Mouse (Mus musculus) heart, embryonic 15.5 days (tissue): ENCODE measurements around the gene Upf1. TPM values are rescaled to one million over a fixed set of nuclear protein-coding genes. Genes with fewer than 3 reads are reported as not detected.

Source experiments
- ATAC-seq: fragments of 200-750 bp; cut with Nextera tagmentation; replicated peaks from 2 replicates; pipeline ENCODE4 v1.8.0; 2017; ENCODE audit warnings: low read depth, moderate TSS enrichment; ENCODE audit not compliant: insufficient number of reproducible peaks, insufficient read depth, low FRiP score
- H3K27ac ChIP-seq: fragments of 300-500 bp; sonication (generic); 2 replicates; pipeline ENCODE4 v1.5.1; 2015; ENCODE audit warnings: mild to moderate bottlenecking, inconsistent platforms
- H3K27me3 ChIP-seq: fragments of 300-500 bp; sonication (generic); 2 replicates; pipeline ENCODE4 v1.6.1; 2015; ENCODE audit warnings: inconsistent platforms
- H3K36me3 ChIP-seq: fragments of 300-500 bp; sonication (generic); 2 replicates; pipeline ENCODE4 v1.6.1; 2015; ENCODE audit warnings: mild to moderate bottlenecking, inconsistent platforms
- H3K4me1 ChIP-seq: fragments of 300-500 bp; sonication (generic); replicated peaks from 2 replicates; pipeline ENCODE4 v1.6.1; 2015; ENCODE audit warnings: inconsistent platforms
- H3K4me2 ChIP-seq: fragments of 300-500 bp; sonication (generic); 2 replicates; pipeline ENCODE4 v1.6.1; 2015; ENCODE audit warnings: inconsistent platforms, mild to moderate bottlenecking, moderate library complexity
- H3K4me3 ChIP-seq: fragments of 300-500 bp; sonication (generic); 2 replicates; pipeline ENCODE4 v1.5.1; 2015; ENCODE audit warnings: mild to moderate bottlenecking, inconsistent platforms
- H3K9ac ChIP-seq: fragments of 300-500 bp; sonication (generic); 2 replicates; pipeline ENCODE4 v1.6.1; 2015; ENCODE audit warnings: mild to moderate bottlenecking, inconsistent platforms
- H3K9me3 ChIP-seq: fragments of 300-500 bp; sonication (generic); replicated peaks from 2 replicates; pipeline ENCODE4 v1.6.1; 2016; ENCODE audit warnings: inconsistent platforms
- WGBS: fragments of 180-500 bp; shearing (Covaris S2); methylation state at CpG from one replicate; pipeline ENCODE4 v1.1.7; 2015; ENCODE audit warnings: mixed read lengths; 5-methylcytosine and 5-hydroxymethylcytosine counted together
- polyA plus RNA-seq: library from polyadenylated mRNA; unstranded; fragments of >200 nt; fragmentation: Nextera tagmentation; extraction: Ambion mirVana; gene quantifications from 2 replicates; pipeline ENCODE4 v1.2.1, GENCODE M21; 2015

Gene Upf1
- 10.5 and 13.4 TPM in 2 replicates for polyA plus RNA-seq

DNA sequence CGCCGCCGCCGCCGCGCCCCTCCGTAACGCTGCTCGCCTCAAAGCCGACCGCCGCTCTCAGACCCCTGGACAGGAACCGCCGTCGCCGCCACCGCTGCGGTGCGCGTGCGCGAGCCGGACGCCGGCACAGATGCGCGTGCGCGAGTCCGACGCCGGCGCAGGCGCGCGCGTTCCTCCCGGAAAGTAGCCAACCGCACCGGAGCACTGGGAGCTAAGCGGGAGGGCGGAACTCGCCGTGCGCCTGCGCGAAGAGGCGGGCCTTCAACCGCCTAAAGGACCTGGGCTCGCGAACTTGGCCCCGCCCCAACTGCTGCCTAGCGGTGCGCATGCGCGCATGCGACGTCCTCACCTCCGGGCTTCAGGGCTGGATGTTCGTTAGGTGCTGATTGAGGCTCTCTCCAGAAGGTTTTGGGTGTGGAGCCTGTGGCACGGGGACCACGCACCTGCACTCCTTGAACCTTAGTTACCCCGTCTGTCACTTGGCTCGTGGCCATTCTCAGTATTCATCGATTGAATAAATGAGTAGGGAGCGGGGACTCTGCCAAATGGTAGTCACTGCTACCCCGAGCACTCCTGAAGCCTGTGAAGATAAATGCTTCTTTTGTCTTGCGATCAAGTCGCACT, at the start of gene Upf1:
Gene Upf1 (minus strand): TSS at position 85 of the 624 bp plus-strand sequence.
- H3K4me1 ChIP-seq, result peaks cover 46% of the 10 kb centered on the region
- peak within 1 kb of the TSS; percentile 93 for H3K9ac ChIP-seq
- H3K4me3 ChIP-seq, result peak within 1 kb of the TSS; percentile 87
- H3K4me2 ChIP-seq, result peak within 1 kb of the TSS; percentile 75
- ATAC-seq, result peak; percentile 92
- H3K27ac ChIP-seq, result peak within 1 kb of the TSS; percentile 84
- WGBS, result under 1% methylated on average over 63 of the region's 69 CpGs
- H3K27me3 ChIP-seq, result no peaks in the 10 kb centered on the region
- H3K9me3 ChIP-seq, result no peaks in the 10 kb centered on the region
- no peaks in the 10 kb centered on the region for H3K36me3 ChIP-seq

DNA sequence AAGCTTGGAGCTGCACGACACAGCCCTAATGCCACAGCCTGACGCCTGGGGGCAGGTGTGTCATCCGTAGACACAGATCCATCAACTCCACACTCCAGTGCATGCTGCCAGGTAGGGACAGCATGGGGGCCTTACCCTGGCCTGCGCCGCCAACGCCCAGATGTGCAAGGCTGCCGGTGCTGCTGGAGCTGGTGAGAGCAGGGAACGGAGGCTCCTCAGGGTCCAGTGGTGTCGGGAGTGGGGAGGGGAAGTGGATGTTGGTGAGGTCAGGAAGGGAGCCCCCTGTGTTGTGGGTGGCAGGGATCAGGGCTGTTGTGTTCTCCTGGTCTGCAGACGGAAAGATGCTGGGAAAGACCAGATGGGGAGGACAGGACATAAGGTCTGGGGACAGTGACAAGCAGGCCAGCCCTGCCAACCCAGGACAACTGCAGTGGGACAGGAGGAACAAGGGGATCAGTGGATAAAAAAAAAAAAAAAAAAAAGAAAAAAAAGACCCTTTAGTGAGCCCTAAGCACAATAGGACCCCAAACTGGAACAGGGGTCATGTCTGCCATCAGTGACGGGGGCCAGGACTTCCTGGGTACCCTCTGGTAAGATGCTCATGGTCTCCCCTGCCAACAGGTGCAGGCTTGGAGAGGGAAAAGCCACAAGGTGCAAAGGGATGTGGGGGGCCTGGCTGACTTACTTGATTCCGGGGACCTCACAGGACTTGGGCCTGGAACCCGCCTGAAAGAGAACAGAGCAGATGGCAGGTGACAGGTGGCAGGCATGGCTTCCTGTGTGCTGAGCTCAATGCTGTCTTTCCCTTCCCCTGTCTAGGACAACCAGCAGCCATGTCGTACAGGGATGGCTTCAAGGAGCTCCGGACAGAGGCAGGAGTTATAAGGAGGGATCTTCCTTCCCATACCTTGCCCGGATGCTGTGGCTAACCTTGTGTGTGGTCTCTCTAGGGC, 44.8 kb upstream of the Upf1 start:
- Histone ChIP-seq H3K4me2 (no peak overlapping the region), H3K4me3 (no peak overlapping the region), H3K9ac (no peak overlapping the region), H3K4me1 (peaks cover 10% of the 10 kb centered on the region), H3K27me3 (no peaks in the 10 kb centered on the region), H3K36me3 (peaks cover 3% of the 10 kb centered on the region; the same call in 1 of the 2 replicates), H3K9me3 (no peaks in the 10 kb centered on the region), H3K27ac (no peak overlapping the region)
- 82% methylated on average over 16 of the region's 16 CpGs for WGBS
- ATAC-seq, result no peak

- 74% methylated on average over 5 of the region's 5 CpGs for WGBS
- no peak overlapping the region for H3K9ac ChIP-seq
Observed at GRCm38 (mm10) chr8:70396184-70396583, 43.1 kb upstream of the Upf1 start.

GRCm38 (mm10) chr8:70395649-70396048, 42.6 kb upstream of the Upf1 start:
- no peak overlapping the region for H3K4me2 ChIP-seq
- peaks cover 10% of the 10 kb centered on the region for H3K4me1 ChIP-seq
- WGBS, result 71% methylated on average over 5 of the region's 5 CpGs
- no peak overlapping the region for H3K9ac ChIP-seq
- no peaks in the 10 kb centered on the region for H3K9me3 ChIP-seq
- no peak overlapping the region for H3K4me3 ChIP-seq
- peaks cover 3% of the 10 kb centered on the region for H3K36me3 ChIP-seq
- no peak overlapping the region for H3K27ac ChIP-seq
- no peaks in the 10 kb centered on the region for H3K27me3 ChIP-seq
- no peak for ATAC-seq

More at GRCm38 (mm10) chr8:70396184-70396583, 43.1 kb upstream of the Upf1 start:
- H3K27me3 ChIP-seq, result no peaks in the 10 kb centered on the region
- ATAC-seq, result no peak
- H3K4me1 ChIP-seq, result peaks cover 10% of the 10 kb centered on the region
- H3K27ac ChIP-seq, result no peak overlapping the region; the same call in 1 of the 2 replicates
- peaks cover 3% of the 10 kb centered on the region for H3K36me3 ChIP-seq
- no peak overlapping the region for H3K4me2 ChIP-seq
- H3K4me3 ChIP-seq, result no peak overlapping the region
- H3K9me3 ChIP-seq, result no peaks in the 10 kb centered on the region

- ATAC-seq, result no peak
- no peaks in the 10 kb centered on the region; the same call in 1 of the 2 replicates for H3K36me3 ChIP-seq
- H3K9ac ChIP-seq, result no peak overlapping the region
- H3K4me3 ChIP-seq, result no peak overlapping the region
- no peaks in the 10 kb centered on the region for H3K27me3 ChIP-seq
- no peak overlapping the region for H3K4me2 ChIP-seq
- H3K27ac ChIP-seq, result no peak overlapping the region
- 84% methylated on average over 8 of the region's 8 CpGs for WGBS
- H3K4me1 ChIP-seq, result peaks cover 10% of the 10 kb centered on the region
- no peaks in the 10 kb centered on the region for H3K9me3 ChIP-seq
Observed at GRCm38 (mm10) chr8:70394269-70394998, 41.4 kb upstream of the Upf1 start.

- Histone ChIP-seq H3K4me1 (peaks cover 10% of the 10 kb centered on the region), H3K9me3 (no peaks in the 10 kb centered on the region), H3K4me3 (no peak overlapping the region), H3K9ac (no peak overlapping the region), H3K36me3 (no peaks in the 10 kb centered on the region; the same call in 1 of the 2 replicates), H3K27me3 (no peaks in the 10 kb centered on the region), H3K4me2 (no peak overlapping the region), H3K27ac (no peak overlapping the region)
- 85% methylated on average over 5 of the region's 5 CpGs for WGBS
- no peak for ATAC-seq
Observed at GRCm38 (mm10) chr8:70393087-70393486, 40.0 kb upstream of the Upf1 start.

DNA sequence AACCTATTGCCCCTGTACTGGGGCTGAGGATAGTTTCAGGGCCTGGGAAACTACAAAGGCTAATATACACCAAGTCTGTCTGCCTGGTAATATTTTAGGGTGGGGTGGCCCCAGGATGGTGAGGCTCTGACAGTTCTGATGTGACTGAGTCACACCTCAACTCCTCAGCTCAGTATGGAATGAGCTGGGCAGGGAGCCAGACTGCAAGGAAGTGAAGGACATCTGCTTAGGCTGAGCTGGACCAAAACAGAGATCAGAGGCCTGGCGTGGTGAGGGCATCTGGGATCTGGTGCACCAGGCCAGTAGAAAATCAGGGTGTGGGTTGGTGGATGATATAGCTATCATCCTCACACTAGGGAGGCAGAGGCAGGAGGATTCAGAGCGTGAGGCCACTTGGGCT, 36.6 kb upstream of the Upf1 start:
- H3K36me3 ChIP-seq, result peaks cover 16% of the 10 kb centered on the region

GRCm38 (mm10) chr8:70383287-70383686, 30.2 kb upstream of the Upf1 start:
- 39% methylated on average over 3 of the region's 3 CpGs for WGBS
- peak; percentile 39; the same call in 1 of the 2 replicates for ATAC-seq
- H3K36me3 ChIP-seq, result peaks cover 16% of the 10 kb centered on the region; the same call in 1 of the 2 replicates

More for the DNA sequence above, 36.6 kb upstream of the Upf1 start:
- WGBS, result 56% methylated on average over 2 of the region's 2 CpGs
- no peak overlapping the region for H3K4me3 ChIP-seq
- H3K4me2 ChIP-seq, result no peak overlapping the region
- H3K27ac ChIP-seq, result no peak overlapping the region
- H3K4me1 ChIP-seq, result no peaks in the 10 kb centered on the region; the same call in 1 of the 2 replicates
- H3K9me3 ChIP-seq, result no peaks in the 10 kb centered on the region
- ATAC-seq, result peak; percentile 45; the same call in 1 of the 2 replicates
- no peaks in the 10 kb centered on the region for H3K27me3 ChIP-seq
- H3K9ac ChIP-seq, result no peak overlapping the region

GRCm38 (mm10) chr8:70380069-70380468, 27.0 kb upstream of the Upf1 start:
- Histone ChIP-seq H3K9me3 (no peaks in the 10 kb centered on the region), H3K27ac (no peak overlapping the region), H3K27me3 (peaks cover 56% of the 10 kb centered on the region), H3K4me2 (no peak overlapping the region), H3K4me1 (peaks cover 16% of the 10 kb centered on the region), H3K9ac (no peak overlapping the region), H3K4me3 (no peak overlapping the region), H3K36me3 (no peaks in the 10 kb centered on the region)
- WGBS, result 76% methylated on average over 12 of the region's 12 CpGs
- ATAC-seq, result no peak

More at GRCm38 (mm10) chr8:70383287-70383686, 30.2 kb upstream of the Upf1 start:
- no peak overlapping the region for H3K4me3 ChIP-seq
- H3K27me3 ChIP-seq, result peaks cover 23% of the 10 kb centered on the region
- no peak overlapping the region for H3K27ac ChIP-seq
- no peak overlapping the region for H3K4me2 ChIP-seq
- no peaks in the 10 kb centered on the region for H3K4me1 ChIP-seq
- H3K9ac ChIP-seq, result no peak overlapping the region
- H3K9me3 ChIP-seq, result no peaks in the 10 kb centered on the region

- Histone ChIP-seq H3K27me3 (peaks cover 85% of the 10 kb centered on the region), H3K36me3 (no peaks in the 10 kb centered on the region), H3K9me3 (no peaks in the 10 kb centered on the region), H3K4me3 (no peak overlapping the region; the same call in 1 of the 2 replicates), H3K4me1 (peaks cover 42% of the 10 kb centered on the region), H3K27ac (no peak overlapping the region), H3K4me2 (no peak overlapping the region), H3K9ac (no peak overlapping the region)
- WGBS, result 16% methylated on average over 15 of the region's 15 CpGs
- no peak for ATAC-seq
Observed at GRCm38 (mm10) chr8:70377049-70377448, 24.0 kb upstream of the Upf1 start.
